In genomic region chr11:4721728-4722127, GRCm38 (mm10) we compare ENCODE assay signal across 19 mouse cellular contexts. TPM values are rescaled to one million over a fixed set of nuclear protein-coding genes. Genes with fewer than 3 reads are reported as not detected.
"Had no signal": no experiment of that assay in that cellular context is flagged by ENCODE, and none has a peak within 500 bp of the region (broad histone marks: within the 10 kb centered on the region; RNA-seq: fewer than 3 reads in every experiment).

No protein-coding gene starts in this region.

- DNase-seq: lung, embryonic 14.5 days; lung, postnatal 10 days; lung, postnatal 4 days; midbrain, embryonic 14.5 days; retina, postnatal 1 day; right cerebral cortex, postnatal 4 days; spleen, adult 18-20 months; thymus, adult 18-20 months; thymus, postnatal 14 days; thymus, postnatal 36 days had no signal

- ATAC-seq: midbrain, embryonic 16.5 days had no signal

- H3K4me1 ChIP-seq: midbrain, embryonic 12.5 days had no signal

- H3K27me3 ChIP-seq: midbrain, embryonic 12.5 days; neural tube, embryonic 13.5 days; neural tube, embryonic 15.5 days had no signal

- H3K9me3 ChIP-seq: midbrain, embryonic 10.5 days; midbrain, embryonic 12.5 days; neural tube, embryonic 13.5 days; neural tube, embryonic 15.5 days had no signal

- H3K27ac ChIP-seq: midbrain, embryonic 12.5 days had no signal

- H3K4me2 ChIP-seq: lung, embryonic 14.5 days; midbrain, embryonic 12.5 days; neural tube, embryonic 13.5 days; neural tube, embryonic 15.5 days had no signal

- H3K9ac ChIP-seq: lung, embryonic 14.5 days; midbrain, embryonic 12.5 days; neural tube, embryonic 13.5 days; neural tube, embryonic 15.5 days had no signal

- H3K4me3 ChIP-seq: midbrain, embryonic 10.5 days; midbrain, embryonic 12.5 days; myocyte; neural tube, embryonic 13.5 days; neural tube, embryonic 15.5 days had no signal

RNA-seq across cellular contexts. Expression of gene Cabp7, which starts 24.9 kb away (rescaled TPM):
- total RNA-seq: megakaryocyte, adult 5-6 weeks; megakaryocyte-erythroid progenitor cell, adult 5-6 weeks had no signal
- polyA plus RNA-seq: small intestine, adult 2 months had no signal
